Mouse (Mus musculus) gastrocnemius, adult 2 months (tissue): ENCODE results near the gene A530084C06Rik. TPM values are rescaled to one million over a fixed set of nuclear protein-coding genes. Genes with fewer than 3 reads are reported as not detected.

Source experiments
- DNase-seq: peaks from one replicate; pipeline ENCODE4 v3.0.0; 2022
- H3K27ac ChIP-seq: fragments of 200-600 bp; 2 replicates; pipeline ENCODE4 v1.8.1; 2022; ENCODE audit warnings: mild to moderate bottlenecking
- H3K4me3 ChIP-seq: fragments of 200-600 bp; 2 replicates; pipeline ENCODE4 v1.8.1; 2022; ENCODE audit warnings: mild to moderate bottlenecking, moderate library complexity
- CTCF ChIP-seq: fragments of 200-600 bp; IDR thresholded peaks from 2 replicates; pipeline ENCODE4 v1.8.1; 2022; ENCODE audit warnings: antibody characterized with exemption, mild to moderate bottlenecking, moderate library complexity
- intact Hi-C: fragments of 180-260 bp; cut with DNase I; formaldehyde crosslinking; loops from one replicate; pipeline ENCODE4 v1.15.1; 2025
- long read RNA-seq, 2 experiments: library from polyadenylated mRNA; stranded (forward); transcript quantifications; one replicate each; pipeline ENCODE4 v2.0.0; 2021
- total RNA-seq, 2 experiments: library from RNA; stranded (reverse); gene quantifications; 2 replicates each; pipeline ENCODE4 v1.2.3; 2021

A530084C06Rik gene
- not detected for total RNA-seq
- long read RNA-seq, experiment 1 = 0 reads
- long read RNA-seq, experiment 2 = 0 reads

- Histone ChIP-seq H3K27ac (no peak within 1 kb of the TSS), H3K4me3 (peak within 1 kb of the TSS; percentile 82)
- intact Hi-C loops = no loop called here
- no peak for TF ChIP-seq CTCF
- DNase-seq = peak; percentile 30
Observed at GRCm38 (mm10) chr13:31558521-31559418, at the start of gene A530084C06Rik. Gene A530084C06Rik (minus strand): TSS chr13:31559333.

GRCm38 (mm10) chr13:31603964-31604363, 44.8 kb upstream of the A530084C06Rik start:
- no peak for DNase-seq
- intact Hi-C loops = no loop called here
- TF ChIP-seq CTCF = no peak
- no peak overlapping the region for H3K27ac ChIP-seq
- H3K4me3 ChIP-seq = no peak overlapping the region

- Histone ChIP-seq H3K27ac (no peak overlapping the region), H3K4me3 (no peak overlapping the region)
- no peak for DNase-seq
- no peak for TF ChIP-seq CTCF
- intact Hi-C loops = no loop called here
Observed at GRCm38 (mm10) chr13:31599576-31599975, 40.4 kb upstream of the A530084C06Rik start.

- no peak for DNase-seq
- TF ChIP-seq CTCF = no peak
- intact Hi-C loops = no loop called here
- Histone ChIP-seq H3K4me3 (no peak overlapping the region), H3K27ac (no peak overlapping the region)
Observed at GRCm38 (mm10) chr13:31587341-31587740, 28.2 kb upstream of the A530084C06Rik start.

GRCm38 (mm10) chr13:31579866-31580265, 20.7 kb upstream of the A530084C06Rik start:
- TF ChIP-seq CTCF = no peak; the same call in 1 of the 2 replicates
- intact Hi-C loops = no loop called here
- no peak overlapping the region for H3K27ac ChIP-seq

GRCm38 (mm10) chr13:31578389-31578788, 19.3 kb upstream of the A530084C06Rik start:
- intact Hi-C loops = no loop called here
- Histone ChIP-seq H3K4me3 (no peak overlapping the region), H3K27ac (no peak overlapping the region)
- no peak for DNase-seq
- no peak for TF ChIP-seq CTCF

More at GRCm38 (mm10) chr13:31579866-31580265, 20.7 kb upstream of the A530084C06Rik start:
- no peak overlapping the region for H3K4me3 ChIP-seq
- no peak for DNase-seq

GRCm38 (mm10) chr13:31577576-31577975, 18.4 kb upstream of the A530084C06Rik start:
- DNase-seq = no peak

GRCm38 (mm10) chr13:31576696-31577095, 17.6 kb upstream of the A530084C06Rik start:
- intact Hi-C loops = no loop called here
- no peak for TF ChIP-seq CTCF
- DNase-seq = no peak
- Histone ChIP-seq H3K27ac (no peak overlapping the region), H3K4me3 (no peak overlapping the region)

More at GRCm38 (mm10) chr13:31577576-31577975, 18.4 kb upstream of the A530084C06Rik start:
- TF ChIP-seq CTCF = no peak
- Histone ChIP-seq H3K27ac (no peak overlapping the region), H3K4me3 (no peak overlapping the region)
- intact Hi-C loops = no loop called here

- DNase-seq = no peak
- no peak overlapping the region for H3K4me3 ChIP-seq
- no peak overlapping the region for H3K27ac ChIP-seq
- no peak for TF ChIP-seq CTCF
- intact Hi-C loops = no loop called here
Observed at GRCm38 (mm10) chr13:31574627-31575026, 15.5 kb upstream of the A530084C06Rik start.

GRCm38 (mm10) chr13:31572806-31573508, 13.8 kb upstream of the A530084C06Rik start:
- no peak for TF ChIP-seq CTCF
- no peak for DNase-seq
- no peak overlapping the region for H3K27ac ChIP-seq
- intact Hi-C loops = no loop called here
- H3K4me3 ChIP-seq = no peak overlapping the region

- no peak for TF ChIP-seq CTCF
- no peak for DNase-seq
- intact Hi-C loops = no loop called here
- Histone ChIP-seq H3K4me3 (no peak overlapping the region), H3K27ac (no peak overlapping the region)
Observed at GRCm38 (mm10) chr13:31567617-31568294, 8.6 kb upstream of the A530084C06Rik start.

GRCm38 (mm10) chr13:31567099-31567498, 8.0 kb upstream of the A530084C06Rik start:
- Histone ChIP-seq H3K4me3 (no peak overlapping the region), H3K27ac (no peak overlapping the region)
- no peak for DNase-seq
- intact Hi-C loops = no loop called here
- no peak for TF ChIP-seq CTCF
